Mouse (Mus musculus) liver, adult 2 months (tissue): ENCODE results near the gene Nxpe5.

Experiments used
- CTCF ChIP-seq: fragments of 200-500 bp; IDR thresholded peaks from 2 replicates; pipeline ENCODE4 v1.5.1; 2011; ENCODE audit warnings: low read depth, low read length, control low read depth
- POLR2A ChIP-seq: fragments of 200-500 bp; IDR thresholded peaks from 2 replicates; pipeline ENCODE4 v1.6.1; 2011; ENCODE audit warnings: low read length, control low read depth; ENCODE audit not compliant: insufficient read depth; ENCODE audit errors: extremely low read depth

DNA sequence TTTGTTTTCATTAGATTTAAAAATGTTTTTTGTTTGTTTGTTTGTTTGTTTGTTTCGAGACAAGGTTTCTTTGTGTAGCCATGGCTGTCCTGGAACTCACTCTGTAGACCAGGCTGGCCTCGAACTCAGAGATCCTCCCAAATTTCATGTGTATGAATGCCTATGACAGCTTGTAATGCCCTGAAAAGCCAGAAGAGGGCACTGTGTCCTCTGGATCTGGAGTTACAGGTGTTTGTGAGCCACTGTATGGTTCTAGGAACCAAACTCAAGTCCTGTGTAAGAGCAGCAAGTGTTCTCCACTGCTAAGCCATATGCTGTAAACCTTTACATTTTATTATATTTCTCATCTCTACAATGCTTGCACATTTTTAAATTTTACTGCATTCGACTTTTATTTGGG is 62.2 kb downstream of the Nxpe5 start:
- TF ChIP-seq POLR2A (no peak), CTCF (no peak)
